Mouse (Mus musculus) layer of hippocampus, adult 8-10 months (tissue): ENCODE measurements at regions not wholly inside any gene's neighbourhood (a gene's known extent, or its start where the extent isn't known, plus 50 kb on each side); places are given as distances from the start of the nearest gene placed in this dataset.
A peak's percentile ranks its signal among the peaks of the same experiment; 100 is the strongest.

Experiments
- DNase-seq, 2 experiments: peaks; one replicate each; pipeline ENCODE4 v3.0.0; 2022; ENCODE audit warnings: low spot score in 2 of 2

DNA sequence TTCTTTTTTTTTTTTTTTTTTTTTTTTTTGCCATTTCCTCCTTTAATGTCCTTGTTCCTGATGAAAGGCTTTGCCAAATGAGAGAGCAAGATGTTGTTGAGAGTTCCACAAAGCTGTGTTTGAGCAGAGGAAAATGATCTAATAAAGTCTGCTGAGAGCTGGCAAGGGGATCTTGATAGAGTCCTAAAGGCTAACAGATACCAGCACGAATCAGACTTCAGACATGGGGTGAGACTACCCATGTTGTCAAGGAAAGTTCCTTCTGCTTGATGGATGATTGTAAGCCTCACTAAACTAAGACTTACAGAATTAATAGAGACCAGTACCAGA, 665.2 kb upstream of the Fam92a start:
- DNase-seq = no peak

GRCm38 (mm10) chr4:12836326-12837096, 664.7 kb upstream of the Fam92a start:
- DNase-seq = no peak

DNA sequence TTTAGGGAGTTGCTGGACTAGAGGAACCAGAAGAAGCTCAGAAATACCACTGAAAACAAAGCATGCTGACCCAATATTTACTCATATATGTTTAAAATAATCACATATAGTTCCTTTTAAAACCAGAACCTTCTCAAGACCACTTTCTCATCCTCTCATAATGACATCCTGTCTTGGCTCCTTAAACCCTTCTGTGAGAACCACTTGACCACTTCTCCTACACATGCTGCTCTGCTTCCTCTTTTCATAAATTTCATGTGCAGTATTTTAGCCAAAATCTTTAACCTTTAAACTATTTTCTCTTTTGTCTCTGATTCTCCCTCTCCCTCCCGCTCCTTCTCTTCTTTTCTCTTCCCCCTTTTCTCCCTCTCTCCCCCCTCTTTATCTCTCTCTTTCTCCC, 654.6 kb upstream of the Fam92a start:
- DNase-seq = no peak

- no peak for DNase-seq
Observed at GRCm38 (mm10) chr4:12814251-12814650, 642.4 kb upstream of the Fam92a start.

- no peak for DNase-seq
Observed at GRCm38 (mm10) chr4:12801186-12801585, 629.4 kb upstream of the Fam92a start.

DNA sequence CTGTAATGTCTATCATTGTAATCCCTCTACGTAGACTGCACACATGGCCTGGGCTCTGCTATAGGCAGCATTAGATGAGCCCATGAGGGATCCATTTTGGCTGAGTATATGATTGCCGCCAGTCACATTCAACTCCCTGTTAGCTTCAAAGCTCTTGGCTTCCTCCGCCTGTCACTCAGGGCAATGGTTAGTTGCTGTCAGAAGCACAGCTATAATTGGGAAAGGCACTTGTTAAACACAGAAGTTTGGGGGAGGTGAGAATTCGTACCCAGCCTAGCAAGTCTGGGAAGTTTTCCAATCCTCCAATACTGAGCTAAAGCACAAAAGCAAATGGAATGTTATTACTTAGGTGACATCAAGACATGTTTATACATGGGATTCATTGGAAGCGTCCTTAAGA, 627.7 kb upstream of the Fam92a start:
- peak; percentile 48 for DNase-seq

GRCm38 (mm10) chr4:12792764-12793422, 621.1 kb upstream of the Fam92a start:
- no peak for DNase-seq

- DNase-seq = no peak
Observed at GRCm38 (mm10) chr4:12791786-12792674, 620.2 kb upstream of the Fam92a start.

DNA sequence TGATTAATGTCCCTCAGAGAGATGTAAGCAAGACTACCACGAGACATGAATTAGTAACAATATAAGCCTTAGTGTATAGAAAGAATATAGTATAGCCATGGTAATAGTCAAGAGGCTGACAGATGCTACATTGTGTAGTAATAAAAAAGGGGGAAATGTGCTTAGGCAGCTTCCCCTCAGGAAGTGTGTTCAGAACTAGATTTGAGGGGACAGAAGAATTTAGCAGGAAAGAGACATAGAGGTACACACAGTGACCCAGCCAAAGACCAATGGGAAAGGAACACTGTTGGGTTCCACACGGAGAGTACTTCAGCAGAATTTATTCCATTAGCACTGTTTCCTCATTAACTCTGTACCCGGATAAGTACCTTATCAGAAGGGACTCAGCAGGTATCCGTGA, 614.0 kb upstream of the Fam92a start:
- DNase-seq = no peak

- DNase-seq = no peak
Observed at GRCm38 (mm10) chr4:12784479-12784878, 612.7 kb upstream of the Fam92a start.

- DNase-seq = no peak
Observed at GRCm38 (mm10) chr4:12784068-12784467, 612.3 kb upstream of the Fam92a start.

DNA sequence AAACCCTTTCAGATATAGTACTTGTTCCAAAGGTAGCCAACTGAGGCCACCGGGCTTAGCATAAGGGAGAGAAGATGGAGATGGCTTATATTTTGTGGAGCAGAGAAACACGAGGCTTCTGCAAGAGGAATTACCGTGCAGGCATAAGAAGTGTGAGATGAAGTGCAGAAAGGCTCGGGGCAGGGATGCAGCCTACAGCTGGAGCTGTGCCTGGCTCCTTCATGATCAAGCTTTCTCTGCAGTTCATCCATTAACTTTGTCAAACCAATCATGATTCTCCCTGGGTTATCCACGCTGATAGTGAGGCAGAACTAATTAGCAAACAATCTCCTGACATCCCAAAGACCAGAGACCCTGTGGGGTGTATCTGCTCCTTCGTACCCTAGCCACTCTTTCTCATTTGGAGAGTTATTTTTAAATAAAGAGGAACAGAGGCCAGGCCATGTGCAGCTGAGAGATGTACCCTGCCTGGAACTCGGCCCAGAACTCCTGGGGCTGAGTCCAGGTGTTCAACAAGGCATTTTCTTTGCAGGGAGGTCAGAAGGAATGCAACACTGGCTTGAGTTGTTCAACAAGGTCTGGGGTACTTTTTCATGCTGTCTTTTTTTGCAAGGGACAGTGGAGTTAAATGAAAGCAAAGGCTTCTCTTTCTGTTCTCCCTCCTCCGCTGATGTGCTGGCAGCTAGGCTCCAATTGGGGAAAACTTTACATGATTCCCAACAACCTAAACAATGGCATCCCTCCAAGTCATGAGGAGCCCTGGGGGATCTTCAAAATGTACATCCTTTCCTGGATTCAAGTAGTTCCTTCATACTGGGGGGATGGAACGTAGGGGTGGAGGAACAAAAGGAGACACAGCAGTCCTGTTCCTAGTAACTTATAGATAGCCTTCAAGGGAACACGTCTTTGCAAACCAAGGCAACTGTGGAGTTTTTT, 610.4 kb upstream of the Fam92a start:
- DNase-seq = no peak

GRCm38 (mm10) chr4:12780254-12780653, 608.4 kb upstream of the Fam92a start:
- no peak for DNase-seq

DNA sequence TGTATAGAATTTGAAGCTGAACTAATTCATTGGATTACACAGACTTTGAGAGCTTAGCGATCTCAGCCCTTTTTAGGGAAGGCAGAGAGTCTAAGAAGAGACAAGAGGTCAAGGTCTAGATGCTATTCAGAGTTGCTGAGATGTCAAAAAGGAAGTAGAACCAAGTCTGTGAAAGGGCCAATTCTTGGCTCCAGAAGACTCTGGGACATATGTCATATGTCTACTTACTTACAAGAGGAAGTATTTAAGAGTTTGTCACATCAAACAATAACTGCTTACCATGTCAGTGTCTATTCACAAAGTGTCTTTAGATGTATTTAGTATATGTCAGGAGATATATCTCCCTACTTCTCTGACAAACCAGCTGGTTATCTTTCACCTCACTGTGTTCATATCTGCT, 607.4 kb upstream of the Fam92a start:
- DNase-seq = no peak

DNA sequence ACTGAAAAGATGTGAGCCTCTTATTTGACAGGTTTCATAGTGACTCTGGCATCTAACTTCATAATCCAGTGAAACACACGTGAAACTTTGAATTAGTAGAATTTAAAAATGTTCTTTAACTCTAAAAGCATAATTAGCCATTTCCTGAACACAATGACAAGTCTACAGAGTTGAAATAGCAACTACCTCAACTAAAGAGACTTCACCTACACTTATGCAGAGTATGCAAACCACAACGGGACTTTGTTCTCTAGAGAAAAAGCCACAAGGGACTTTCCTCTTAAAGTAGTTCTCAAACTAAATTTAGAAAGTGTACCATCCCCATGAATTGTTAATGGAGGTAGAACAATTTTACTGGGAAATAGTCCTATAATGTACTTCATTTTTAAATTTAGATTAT, 606.3 kb upstream of the Fam92a start:
- no peak for DNase-seq

DNA sequence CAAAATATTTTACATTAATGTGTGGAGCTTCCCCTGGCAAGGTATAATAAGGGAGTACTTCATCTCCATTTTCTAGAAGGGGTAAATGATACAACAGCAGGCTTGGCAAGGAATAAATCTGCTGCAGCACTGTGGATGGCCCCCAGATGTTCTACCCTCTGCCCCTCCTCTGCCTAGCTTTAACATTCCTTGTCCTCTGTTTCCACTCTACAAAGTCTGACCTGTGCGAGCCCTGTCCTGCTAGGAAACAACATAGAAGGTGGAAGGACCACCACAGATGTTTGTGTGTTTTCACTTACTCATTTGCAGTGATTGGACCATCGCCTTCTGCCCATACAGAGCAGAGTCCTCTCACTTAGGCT, 604.4 kb upstream of the Fam92a start:
- DNase-seq = no peak

- DNase-seq = no peak
Observed at GRCm38 (mm10) chr4:12775524-12776216, 603.9 kb upstream of the Fam92a start.

DNA sequence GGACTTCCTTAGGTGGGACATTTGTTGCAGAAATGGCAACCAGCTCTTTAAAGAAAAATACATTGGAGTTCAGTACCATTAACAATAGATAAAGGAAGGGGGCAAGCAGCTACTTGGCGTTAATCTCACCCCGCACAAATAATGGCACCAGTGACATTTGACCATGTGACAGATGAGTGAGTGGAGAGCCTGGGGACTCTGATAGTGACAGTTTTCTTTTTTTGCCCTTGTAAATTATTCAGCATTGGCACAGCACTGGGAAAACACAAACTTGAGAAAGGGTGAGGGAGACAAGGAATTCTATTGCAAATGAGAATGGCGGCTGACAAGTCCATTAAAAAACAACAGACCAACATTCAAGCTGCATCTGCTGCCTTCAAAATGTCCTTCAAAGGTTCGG, 603.3 kb upstream of the Fam92a start:
- DNase-seq = no peak

- DNase-seq = no peak
Observed at GRCm38 (mm10) chr4:12774671-12775070, 602.9 kb upstream of the Fam92a start.

GRCm38 (mm10) chr4:12773201-12773600, 601.4 kb upstream of the Fam92a start:
- no peak for DNase-seq
